Mouse (Mus musculus) heart, postnatal 0 days (tissue): ENCODE measurements at regions not wholly inside any gene's neighbourhood (a gene's known extent, or its start where the extent isn't known, plus 50 kb on each side); places are given as distances from the start of the nearest gene placed in this dataset.

Experiments
- ATAC-seq: fragments of 200-750 bp; cut with Nextera tagmentation; 2 replicates; pipeline ENCODE4 v1.8.0; 2017; ENCODE audit warnings: low read depth, moderate number of reproducible peaks, moderate library complexity; ENCODE audit not compliant: insufficient read depth
- DNase-seq: peaks from one replicate; pipeline ENCODE4 v3.0.0-alpha.2; 2016; ENCODE audit warnings: low spot score
- H3K27ac ChIP-seq: fragments of 300-500 bp; sonication (generic); 2 replicates; pipeline ENCODE4 v1.5.1; 2014; ENCODE audit warnings: low read depth, mild to moderate bottlenecking
- H3K27me3 ChIP-seq: fragments of 300-500 bp; sonication (generic); 2 replicates; pipeline ENCODE4 v1.6.1; 2014; ENCODE audit warnings: low read length, mixed read lengths; ENCODE audit not compliant: control insufficient read depth, insufficient read depth
- H3K36me3 ChIP-seq: fragments of 300-500 bp; sonication (generic); replicated peaks from 2 replicates; pipeline ENCODE4 v1.6.1; 2014; ENCODE audit warnings: low read length, mixed read lengths; ENCODE audit not compliant: control insufficient read depth, insufficient read depth
- H3K4me1 ChIP-seq: fragments of 300-500 bp; sonication (generic); 2 replicates; pipeline ENCODE4 v1.6.1; 2014; ENCODE audit warnings: antibody characterized with exemption; ENCODE audit not compliant: control insufficient read depth, insufficient read depth
- H3K4me2 ChIP-seq: fragments of 300-500 bp; sonication (generic); 2 replicates; pipeline ENCODE4 v1.6.1; 2014; ENCODE audit warnings: low read depth, mild to moderate bottlenecking, low read length, moderate library complexity
- H3K4me3 ChIP-seq: fragments of 300-500 bp; sonication (generic); 2 replicates; pipeline ENCODE4 v1.5.1; 2014; ENCODE audit warnings: low read depth, low read length
- H3K9ac ChIP-seq: fragments of 300-500 bp; sonication (generic); replicated peaks from 2 replicates; pipeline ENCODE4 v1.6.1; 2014; ENCODE audit warnings: low read depth, low read length, mixed read lengths
- H3K9me3 ChIP-seq: fragments of 300-500 bp; sonication (generic); replicated peaks from 2 replicates; pipeline ENCODE4 v1.6.1; 2016; ENCODE audit warnings: low read length; ENCODE audit not compliant: control insufficient read depth
- CTCF ChIP-seq: IDR thresholded peaks from 2 replicates; pipeline ENCODE4 v1.5.1; 2016; ENCODE audit warnings: antibody characterized with exemption, control low read depth, low read depth
- EP300 ChIP-seq: IDR thresholded peaks from 2 replicates; pipeline ENCODE4 v1.6.1; 2016; ENCODE audit warnings: antibody characterized with exemption, low read depth
- WGBS: fragments of 180-500 bp; shearing (Covaris S2); extraction: QIAGEN DNeasy Blood & Tissue Kit; methylation state at CpG from one replicate; pipeline ENCODE4 v1.1.7; 2014; 5-methylcytosine and 5-hydroxymethylcytosine counted together

DNA sequence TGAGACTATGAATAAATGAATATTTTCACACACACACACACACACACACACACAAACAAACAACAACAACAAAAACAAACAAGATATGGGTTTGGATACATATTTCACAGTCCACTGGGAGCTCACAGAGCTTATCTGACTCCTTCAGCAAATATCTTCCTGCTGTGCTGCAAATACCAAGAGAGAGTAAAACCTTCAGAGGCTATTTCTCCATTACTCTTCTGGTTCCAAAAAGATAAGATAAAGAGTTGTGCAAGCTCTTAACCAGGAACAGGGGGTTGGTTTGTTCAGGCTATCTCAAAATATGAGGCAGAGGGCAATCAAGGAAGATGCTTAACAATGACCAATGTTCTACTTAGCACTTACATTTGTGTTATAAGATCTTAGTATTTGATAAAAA, 416.1 kb upstream of the Nrp1 start:
- no peak for DNase-seq
- Histone ChIP-seq H3K9ac (no peak overlapping the region), H3K27me3 (no peaks in the 10 kb centered on the region), H3K9me3 (no peaks in the 10 kb centered on the region), H3K36me3 (no peaks in the 10 kb centered on the region), H3K4me2 (no peak overlapping the region), H3K4me3 (no peak overlapping the region), H3K4me1 (no peaks in the 10 kb centered on the region), H3K27ac (no peak overlapping the region)
- no peak for ATAC-seq
- no peak for TF ChIP-seq CTCF
- TF ChIP-seq EP300, result no peak

- no peaks in the 10 kb centered on the region for H3K27me3 ChIP-seq
- no peak overlapping the region for H3K4me3 ChIP-seq
- no peak overlapping the region for H3K4me2 ChIP-seq
- TF ChIP-seq CTCF (no peak), EP300 (no peak)
- no peak overlapping the region for H3K9ac ChIP-seq
- H3K4me1 ChIP-seq, result no peaks in the 10 kb centered on the region
- no peak for ATAC-seq
- no peaks in the 10 kb centered on the region for H3K36me3 ChIP-seq
- no peak for DNase-seq
- H3K27ac ChIP-seq, result no peak overlapping the region
- no peaks in the 10 kb centered on the region for H3K9me3 ChIP-seq
These were observed 413.4 kb upstream of the Nrp1 start for GRCm38 (mm10) chr8:127944955-127945498.

GRCm38 (mm10) chr8:127957571-127957970, 400.8 kb upstream of the Nrp1 start:
- Histone ChIP-seq H3K9me3 (no peaks in the 10 kb centered on the region), H3K4me3 (no peak overlapping the region), H3K9ac (no peak overlapping the region), H3K27me3 (no peaks in the 10 kb centered on the region), H3K27ac (no peak overlapping the region), H3K4me2 (no peak overlapping the region), H3K4me1 (no peaks in the 10 kb centered on the region), H3K36me3 (no peaks in the 10 kb centered on the region)
- DNase-seq, result no peak
- TF ChIP-seq CTCF (no peak), EP300 (no peak)
- ATAC-seq, result no peak
- 67% methylated on average over 1 of the region's 1 CpGs for WGBS

DNA sequence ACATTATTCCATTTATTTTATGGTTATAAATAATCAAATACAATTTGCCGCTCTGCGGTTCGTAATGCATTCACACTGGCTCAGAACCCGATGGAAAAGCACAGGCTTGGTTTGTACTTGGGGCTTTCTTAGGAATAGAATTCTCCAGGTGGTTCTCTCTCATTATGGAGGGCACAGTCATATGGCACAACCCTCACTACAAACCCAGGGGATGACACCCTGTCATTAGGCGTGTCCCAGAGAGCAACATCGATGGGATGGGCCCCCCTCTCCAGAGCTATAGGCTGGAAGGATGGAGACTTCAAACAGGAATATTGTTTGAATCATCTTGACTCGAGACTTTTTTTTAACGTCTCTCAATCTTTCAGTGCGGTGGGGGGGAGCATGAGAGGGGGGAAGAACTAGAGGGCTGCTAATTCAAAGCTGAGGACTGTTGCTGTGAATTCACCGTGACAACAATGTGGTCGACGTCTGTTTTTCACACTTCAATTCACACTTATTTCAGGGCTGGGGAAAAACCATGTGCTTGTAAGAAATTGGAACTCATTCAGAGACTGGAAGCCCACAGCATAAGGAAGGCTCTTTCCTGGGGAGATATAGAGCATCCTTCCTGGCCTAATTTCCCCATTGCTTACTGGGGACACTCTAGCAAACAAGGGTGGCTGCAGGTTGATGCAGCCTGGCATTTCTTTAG, 399.9 kb upstream of the Nrp1 start:
- Histone ChIP-seq H3K4me2 (no peak overlapping the region), H3K4me3 (no peak overlapping the region), H3K9ac (no peak overlapping the region), H3K27ac (no peak overlapping the region), H3K9me3 (no peaks in the 10 kb centered on the region), H3K4me1 (no peaks in the 10 kb centered on the region), H3K36me3 (no peaks in the 10 kb centered on the region), H3K27me3 (no peaks in the 10 kb centered on the region)
- no peak for ATAC-seq
- no peak for DNase-seq
- TF ChIP-seq CTCF, result no peak
- no peak for TF ChIP-seq EP300
- 77% methylated on average over 12 of the region's 12 CpGs for WGBS

DNA sequence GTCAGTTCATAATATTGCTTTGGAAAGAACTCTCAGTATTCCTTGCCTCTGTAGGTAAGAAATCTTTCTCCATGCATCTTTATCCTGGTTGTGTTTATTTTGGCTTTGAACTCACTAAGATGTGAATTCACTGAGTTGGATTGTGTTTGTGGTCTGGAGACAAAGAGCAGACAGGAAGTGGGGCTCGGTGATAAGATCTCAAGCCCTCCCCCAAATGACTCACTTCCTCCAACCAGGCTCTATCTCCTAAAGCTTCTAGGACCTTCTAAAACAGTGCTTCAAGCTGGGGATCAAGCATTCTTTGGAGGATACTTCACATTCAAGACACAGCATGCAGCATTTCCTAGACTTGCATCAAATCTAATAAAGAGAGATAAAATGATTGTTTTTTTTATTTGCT, 395.5 kb upstream of the Nrp1 start:
- TF ChIP-seq CTCF, result no peak
- TF ChIP-seq EP300, result no peak

DNA sequence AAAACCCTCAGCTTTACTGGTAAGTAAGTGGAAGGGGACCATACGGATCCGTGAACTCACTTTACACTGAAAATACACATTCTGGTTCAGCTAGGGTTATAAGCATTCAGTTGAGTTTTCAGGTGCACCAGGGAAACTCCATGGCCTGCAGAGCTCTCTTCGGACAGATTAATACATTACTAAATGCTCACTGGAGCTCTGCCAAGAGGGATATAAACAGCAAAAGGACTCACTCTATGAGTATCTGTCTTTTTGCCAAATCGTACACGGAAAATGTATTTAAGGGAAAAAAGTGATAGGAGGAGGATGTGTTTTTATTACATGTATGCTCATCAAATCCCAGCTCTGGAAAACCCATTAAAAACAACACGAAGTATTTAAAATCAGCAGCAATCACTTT, 394.8 kb upstream of the Nrp1 start:
- Histone ChIP-seq H3K27ac (no peak overlapping the region), H3K4me1 (no peaks in the 10 kb centered on the region), H3K36me3 (no peaks in the 10 kb centered on the region), H3K4me2 (no peak overlapping the region), H3K9ac (no peak overlapping the region), H3K27me3 (no peaks in the 10 kb centered on the region), H3K4me3 (no peak overlapping the region), H3K9me3 (no peaks in the 10 kb centered on the region)
- DNase-seq (no peak), ATAC-seq (no peak)
- no peak for TF ChIP-seq CTCF
- TF ChIP-seq EP300, result no peak
- 58% methylated on average over 6 of the region's 6 CpGs for WGBS

More for the DNA sequence above, 395.5 kb upstream of the Nrp1 start:
- no peak overlapping the region for H3K9ac ChIP-seq
- 53% methylated on average over 1 of the region's 1 CpGs for WGBS
- no peak overlapping the region for H3K4me3 ChIP-seq
- DNase-seq (peak; percentile 27), ATAC-seq (no peak)
- H3K4me2 ChIP-seq, result no peak overlapping the region
- H3K36me3 ChIP-seq, result no peaks in the 10 kb centered on the region
- no peak overlapping the region for H3K27ac ChIP-seq
- H3K27me3 ChIP-seq, result no peaks in the 10 kb centered on the region
- no peaks in the 10 kb centered on the region for H3K9me3 ChIP-seq
- no peaks in the 10 kb centered on the region for H3K4me1 ChIP-seq
